Mouse (Mus musculus) gastrocnemius, adult 8-10 months (tissue): ENCODE data around the gene Cplx1. TPM values are rescaled to one million over a fixed set of nuclear protein-coding genes. Genes with fewer than 3 reads are reported as not detected.

Experiments used
- DNase-seq, 2 experiments: peaks; one replicate each; pipeline ENCODE4 v3.0.0; 2022; ENCODE audit warnings: low spot score in 2 of 2
- total RNA-seq, 4 experiments: library from RNA; stranded (reverse); gene quantifications; 2 replicates each; pipeline ENCODE4 v1.2.4; 2022

Cplx1 gene
- total RNA-seq = not detected

DNA sequence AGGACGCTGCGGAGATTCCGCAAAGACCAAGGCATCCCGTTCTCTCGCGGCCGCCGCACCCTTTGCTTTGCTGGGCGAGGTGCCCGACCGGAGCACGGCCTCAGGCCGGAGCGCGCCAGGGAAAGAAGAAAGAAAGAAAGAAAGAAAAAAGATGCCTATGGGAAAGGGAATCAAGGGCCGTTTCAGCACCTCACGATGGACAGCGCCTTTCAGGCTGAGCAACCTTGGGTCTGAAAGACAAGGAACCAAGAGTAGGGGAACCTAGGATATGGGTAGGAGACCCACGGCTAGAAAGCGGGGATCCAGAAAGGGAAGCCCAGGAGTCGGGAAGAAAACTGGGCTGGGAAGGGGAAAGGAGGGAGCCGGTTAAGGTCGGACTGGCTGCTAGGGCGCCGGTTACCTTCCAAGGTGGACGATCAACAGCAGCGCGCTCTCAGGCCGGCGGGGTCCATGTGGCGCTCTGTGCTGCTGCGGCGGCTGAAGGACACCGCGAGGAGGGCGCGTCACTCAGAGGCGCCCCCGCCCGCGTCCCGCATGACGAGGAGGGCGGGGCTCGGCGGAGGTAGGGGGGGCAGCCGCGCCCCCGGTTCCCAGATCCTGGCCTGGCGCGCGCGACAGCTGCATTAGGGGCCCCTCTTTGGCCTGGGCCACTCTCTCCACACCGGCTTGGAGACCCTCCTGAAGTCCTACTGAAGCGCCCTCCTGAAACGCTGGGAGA lies at the start of gene Cplx1:
Gene Cplx1, minus strand, starts transcription at position 536 of the 718 bp plus-strand sequence.
- no peak for DNase-seq

DNA sequence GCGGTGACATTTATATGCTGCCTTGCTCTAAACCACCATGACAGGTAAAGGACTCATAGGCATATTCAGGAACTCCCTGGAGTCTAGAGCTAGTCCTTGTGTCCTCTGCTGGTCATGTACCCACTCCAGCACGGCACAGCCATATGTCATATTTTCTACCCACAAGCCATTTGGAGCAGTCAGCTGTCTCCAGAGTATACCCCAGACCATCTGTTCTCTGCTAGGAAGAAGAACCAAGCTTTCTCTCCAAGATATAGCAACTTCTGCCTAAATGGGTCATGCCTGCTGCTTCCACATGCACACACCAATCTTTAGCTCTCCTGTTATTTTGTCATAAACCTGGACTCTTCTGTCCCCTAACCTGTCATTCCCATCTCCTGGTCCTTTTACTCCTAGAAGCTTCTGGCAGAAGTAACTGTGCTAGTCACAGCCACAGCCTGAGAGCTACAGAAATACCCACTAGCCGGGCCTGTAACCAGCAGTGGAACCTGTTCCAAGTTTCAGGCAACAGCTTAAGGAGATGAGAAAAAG lies 31.6 kb upstream of the Cplx1 start:
- DNase-seq = no peak

- DNase-seq = no peak
Measured at GRCm38 (mm10) chr5:108573054-108573453, 23.2 kb upstream of the Cplx1 start.

- no peak for DNase-seq
Measured at GRCm38 (mm10) chr5:108570991-108571390, 21.2 kb upstream of the Cplx1 start.

DNA sequence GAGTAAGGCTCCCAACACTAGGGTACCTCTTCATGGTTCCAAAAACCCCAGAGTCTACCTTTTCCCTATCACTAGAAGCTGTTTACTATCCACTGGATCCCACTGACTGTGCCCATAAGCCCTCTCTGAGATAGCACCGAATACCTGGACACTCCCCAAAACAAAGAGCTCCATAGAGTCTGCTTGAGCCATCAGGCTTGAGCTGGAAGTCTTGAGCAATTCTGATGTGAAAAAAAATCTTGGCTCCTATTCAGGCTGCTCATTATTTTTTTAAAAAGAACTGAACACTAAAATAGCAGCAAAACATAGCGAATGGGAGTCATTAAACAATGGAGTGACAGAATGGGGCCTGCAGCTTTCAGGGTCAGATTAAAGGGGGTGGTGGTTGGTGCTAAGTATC lies 17.3 kb upstream of the Cplx1 start:
- no peak for DNase-seq

DNA sequence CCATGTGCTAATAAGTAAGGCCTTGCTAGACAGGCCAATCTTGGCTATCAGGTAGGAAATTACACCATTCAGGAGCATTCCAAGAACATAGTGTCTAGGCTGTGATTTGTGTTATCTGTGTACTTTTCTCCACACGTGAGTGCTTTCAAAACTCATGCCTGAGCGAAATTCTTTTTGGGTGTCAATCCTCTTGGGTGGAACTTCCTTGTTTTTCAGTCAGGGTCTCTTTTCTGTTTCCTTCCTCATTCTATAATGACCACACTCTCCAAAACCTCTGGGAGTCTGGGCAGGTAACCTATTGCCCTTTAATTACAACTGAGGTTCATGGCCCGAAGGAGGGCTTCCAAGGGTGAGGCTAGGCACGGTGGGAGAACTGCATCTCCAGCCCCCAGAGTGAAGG lies 16.7 kb upstream of the Cplx1 start:
- DNase-seq = no peak

DNA sequence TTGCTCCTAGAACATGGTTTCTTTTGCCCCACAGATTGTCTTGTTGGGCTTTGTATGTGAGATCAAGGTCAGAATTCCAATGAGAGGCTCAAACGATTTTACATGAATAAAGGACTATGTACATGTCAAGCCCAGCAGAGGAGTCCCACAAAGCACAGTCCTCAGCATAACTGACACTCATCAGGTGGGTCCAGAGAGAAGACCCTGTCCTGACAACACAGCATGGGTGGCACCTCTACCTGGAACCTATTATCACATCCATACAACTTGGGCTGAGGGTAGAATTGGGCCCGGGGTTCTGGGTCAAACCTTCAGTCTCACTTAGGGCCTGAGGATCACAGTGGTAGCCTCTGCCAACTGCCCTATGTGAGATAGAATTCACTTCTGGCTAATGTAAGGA lies 15.6 kb upstream of the Cplx1 start:
- DNase-seq = no peak

DNA sequence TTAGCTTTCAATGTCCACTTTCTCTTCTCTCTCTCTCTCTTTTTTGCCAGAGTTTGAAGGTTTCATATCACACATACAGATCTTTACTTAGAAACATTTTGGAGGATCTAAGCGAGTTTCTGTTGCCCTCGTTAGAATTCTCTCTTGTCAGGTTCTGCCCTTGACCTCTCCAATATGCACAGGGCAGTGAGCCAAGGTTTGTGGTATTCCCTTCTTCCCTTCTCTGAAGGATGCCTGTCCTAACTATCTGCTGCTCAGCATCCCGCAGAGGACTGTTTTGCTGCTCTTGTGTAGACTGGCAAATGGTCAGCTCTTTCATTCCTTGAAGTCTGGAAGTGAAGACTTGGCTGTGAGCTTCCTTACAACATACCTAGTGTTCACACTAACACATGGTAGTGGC lies 14.5 kb upstream of the Cplx1 start:
- DNase-seq = no peak

DNA sequence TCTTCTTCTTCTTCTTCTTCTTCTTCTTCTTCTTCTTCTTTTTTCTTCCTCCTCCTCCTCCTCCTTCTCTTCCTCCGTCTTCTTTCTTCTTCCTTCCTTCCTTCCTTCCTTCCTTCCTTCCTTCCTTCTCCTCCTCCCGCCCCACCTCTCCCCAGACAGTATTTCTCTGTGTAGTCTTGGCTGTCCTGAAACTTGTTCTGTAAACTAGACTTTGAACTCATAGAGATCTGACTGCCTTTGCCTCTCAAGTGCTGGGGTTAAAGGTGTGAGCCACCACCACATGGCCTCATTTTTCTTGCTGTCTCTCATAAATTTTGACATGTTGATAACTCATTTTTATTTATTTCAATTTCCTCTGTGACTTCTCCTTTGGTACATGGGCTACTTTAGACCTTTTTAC lies 12.7 kb upstream of the Cplx1 start:
- DNase-seq = no peak

DNA sequence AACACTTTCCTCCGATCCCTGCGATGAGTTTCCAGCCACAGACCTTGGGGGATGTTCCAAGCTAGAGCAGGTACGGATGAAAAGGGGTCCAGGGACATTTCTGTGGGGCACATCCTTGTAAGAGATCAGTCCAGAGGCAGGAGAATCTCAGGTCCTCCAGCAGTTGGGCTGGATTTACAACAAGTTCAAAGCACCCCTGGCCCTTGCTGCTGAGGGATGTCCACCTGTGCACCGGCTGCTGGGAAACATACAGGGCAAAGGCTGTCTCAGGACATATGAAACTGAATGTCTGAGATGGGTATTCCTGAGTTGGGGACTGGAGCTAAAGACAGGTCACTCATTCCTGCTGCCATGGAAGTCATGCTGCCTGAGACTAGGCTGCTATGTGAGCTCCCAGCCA lies 7.2 kb upstream of the Cplx1 start:
- no peak for DNase-seq

- DNase-seq = no peak
Measured at GRCm38 (mm10) chr5:108554041-108554440, 4.2 kb upstream of the Cplx1 start.

DNA sequence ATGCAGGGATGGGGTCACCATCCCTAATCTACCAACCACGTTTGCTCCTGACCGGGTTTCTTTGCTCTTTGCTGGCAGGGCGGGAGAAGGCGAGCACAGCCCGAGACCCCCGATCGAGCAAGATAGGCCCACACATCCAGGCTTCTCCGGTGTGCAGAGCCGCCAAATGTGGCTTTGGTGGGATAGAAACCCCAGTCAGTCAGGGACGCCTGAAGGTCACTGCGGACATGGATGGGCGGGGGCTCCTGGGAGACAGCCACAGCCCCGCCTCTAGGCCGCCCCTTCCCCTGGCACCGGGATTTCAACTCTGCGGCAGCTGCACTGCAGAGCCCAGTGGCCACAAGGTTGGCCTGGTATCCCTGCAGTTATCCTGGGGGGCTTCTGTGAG lies 377 bp upstream of the Cplx1 start:
- DNase-seq = no peak

DNA sequence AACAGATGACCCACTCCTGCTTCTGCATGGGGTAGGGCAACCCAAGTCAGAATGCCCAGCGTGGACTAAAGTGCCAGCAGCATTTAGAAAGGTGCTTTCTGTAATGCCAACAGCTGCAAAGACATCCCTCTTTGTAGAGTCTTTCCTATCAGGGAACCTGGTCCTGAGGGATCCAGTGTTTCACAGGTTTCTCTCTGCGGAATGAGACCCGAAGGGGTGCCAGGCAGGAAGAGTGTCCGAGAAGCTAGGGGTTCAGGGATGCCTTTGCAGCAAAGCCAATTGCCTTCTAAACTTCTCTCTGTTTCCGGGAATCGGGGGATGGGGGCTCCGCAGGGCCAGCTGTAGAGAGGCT lies 711 bp downstream of the Cplx1 start:
- DNase-seq = no peak

DNA sequence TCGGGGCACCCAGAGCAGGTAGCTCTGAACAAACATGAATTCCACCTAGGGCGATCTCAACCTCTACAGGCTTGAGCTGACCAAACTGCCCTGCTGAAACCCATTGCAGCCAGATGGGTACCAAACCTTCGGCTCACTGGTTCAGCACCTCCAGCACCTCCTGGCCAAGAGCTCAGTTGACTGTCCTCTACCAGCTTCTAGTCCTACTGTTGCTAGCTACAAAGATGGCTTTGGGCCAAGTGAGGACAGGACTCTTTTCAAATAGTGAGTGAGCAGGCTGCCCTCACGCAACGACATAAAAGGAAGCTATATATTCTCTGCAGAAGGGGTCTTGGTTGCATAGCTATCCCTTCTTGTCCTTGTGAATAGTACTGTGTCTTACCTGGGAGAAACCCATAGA lies 2.2 kb downstream of the Cplx1 start:
- no peak for DNase-seq

GRCm38 (mm10) chr5:108543516-108544291 lies 6.1 kb downstream of the Cplx1 start:
- DNase-seq = no peak

- DNase-seq = no peak
Measured at GRCm38 (mm10) chr5:108534188-108534587, 15.6 kb downstream of the Cplx1 start.

GRCm38 (mm10) chr5:108522597-108522996 lies 27.2 kb downstream of the Cplx1 start:
- no peak for DNase-seq

DNA sequence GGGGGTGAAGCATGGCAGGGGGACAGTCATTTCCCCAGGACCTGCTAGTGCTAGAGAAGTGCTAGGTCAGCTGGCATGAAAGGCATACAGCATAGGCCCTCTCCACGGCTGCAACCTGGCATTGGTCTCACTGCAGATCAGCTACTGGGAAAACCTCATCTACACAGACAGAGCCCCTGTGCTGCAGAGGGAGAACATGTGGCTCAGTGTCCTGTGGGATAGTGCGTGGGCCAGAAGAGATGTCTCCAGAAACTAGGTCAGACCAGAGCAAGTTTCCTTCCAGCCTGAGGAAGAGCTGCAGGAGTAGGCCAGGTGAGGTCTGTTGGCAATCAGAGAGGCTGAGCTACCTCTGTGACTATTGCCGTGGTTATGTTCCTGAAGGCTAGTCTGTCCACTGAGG lies 27.9 kb downstream of the Cplx1 start:
- DNase-seq = no peak

- DNase-seq = no peak
Measured at GRCm38 (mm10) chr5:108521016-108521415, 28.8 kb downstream of the Cplx1 start.

DNA sequence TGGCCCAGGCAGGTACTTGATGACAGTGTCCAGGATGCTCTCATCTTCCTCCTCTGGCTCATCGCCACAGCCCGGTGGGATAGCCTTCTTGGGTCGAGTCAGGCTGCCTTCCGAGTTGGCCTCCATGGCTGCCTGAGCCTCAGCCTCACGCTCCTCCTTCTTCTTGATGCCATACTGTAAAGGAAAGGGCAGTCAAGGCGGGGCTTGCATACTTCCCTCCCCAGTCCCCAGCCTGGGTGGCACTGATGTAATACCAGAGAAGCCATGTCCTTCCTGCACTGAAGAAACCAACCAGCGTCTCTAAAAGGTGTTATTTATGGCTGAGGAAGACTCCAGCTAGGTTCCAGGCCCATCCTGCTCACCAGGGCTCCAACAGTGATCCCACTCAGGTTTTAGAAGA lies 29.7 kb downstream of the Cplx1 start:
- no peak for DNase-seq

DNA sequence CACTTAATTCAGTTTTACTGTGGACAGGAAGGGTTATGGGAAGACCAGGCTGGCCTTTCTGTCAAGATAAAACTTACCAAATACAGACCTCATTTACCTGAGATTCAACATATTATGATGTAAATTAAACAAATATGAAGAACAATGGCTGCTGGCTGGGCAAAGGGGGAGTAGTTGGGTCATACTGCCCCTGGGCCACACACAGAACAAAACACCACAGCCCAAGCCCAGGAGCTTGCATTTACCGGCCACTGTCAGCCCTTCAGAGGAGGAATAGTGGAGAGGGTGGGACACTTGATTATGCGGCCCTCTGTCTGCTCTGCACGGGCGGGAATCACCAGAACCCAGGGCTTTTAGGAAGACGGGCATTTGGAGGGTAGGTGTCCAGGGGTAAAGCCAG lies 30.9 kb downstream of the Cplx1 start:
- DNase-seq = no peak

DNA sequence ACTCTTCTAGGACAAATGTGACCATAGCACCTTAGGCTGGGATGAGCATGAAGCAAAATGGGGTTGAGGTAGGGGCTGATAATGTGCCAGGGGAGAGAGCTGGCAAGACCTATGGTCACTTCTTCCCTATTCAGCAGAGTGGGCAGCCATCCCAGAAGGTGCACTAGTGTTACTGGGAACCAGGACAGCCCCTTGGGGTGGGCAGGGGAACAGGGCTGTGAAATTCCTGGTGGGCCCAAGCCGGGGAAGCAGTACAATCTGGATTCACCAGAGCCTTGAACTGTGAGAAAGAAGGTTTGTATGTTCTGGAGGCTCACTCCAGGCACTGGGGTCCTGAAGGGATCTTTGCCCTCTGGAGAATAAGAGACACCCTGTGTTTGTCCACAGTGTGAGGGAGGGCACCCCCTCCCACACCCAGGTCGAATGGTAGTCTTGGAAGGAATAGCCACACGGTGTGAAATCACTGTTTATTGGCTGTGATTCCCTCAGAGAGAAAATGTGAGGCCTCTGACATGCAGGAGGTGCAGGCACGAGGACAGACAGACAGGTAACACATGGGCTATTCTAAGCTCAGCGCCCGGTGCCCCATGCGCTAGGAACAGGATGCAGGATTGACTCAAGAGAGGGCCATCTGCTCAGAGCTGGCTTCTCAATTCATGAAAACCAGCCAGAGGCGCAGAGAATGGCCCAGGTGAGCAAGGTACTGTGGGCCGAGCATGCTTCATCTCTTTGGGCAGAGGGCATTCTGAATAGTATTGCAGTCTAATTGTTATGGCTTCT lies 31.5 kb downstream of the Cplx1 start:
- DNase-seq = no peak
